Mouse (Mus musculus): ENCODE measurements at regions not wholly inside any gene's neighbourhood (a gene's known extent, or its start where the extent isn't known, plus 50 kb on each side); places are given as distances from the start of the nearest gene placed in this dataset.

DNA sequence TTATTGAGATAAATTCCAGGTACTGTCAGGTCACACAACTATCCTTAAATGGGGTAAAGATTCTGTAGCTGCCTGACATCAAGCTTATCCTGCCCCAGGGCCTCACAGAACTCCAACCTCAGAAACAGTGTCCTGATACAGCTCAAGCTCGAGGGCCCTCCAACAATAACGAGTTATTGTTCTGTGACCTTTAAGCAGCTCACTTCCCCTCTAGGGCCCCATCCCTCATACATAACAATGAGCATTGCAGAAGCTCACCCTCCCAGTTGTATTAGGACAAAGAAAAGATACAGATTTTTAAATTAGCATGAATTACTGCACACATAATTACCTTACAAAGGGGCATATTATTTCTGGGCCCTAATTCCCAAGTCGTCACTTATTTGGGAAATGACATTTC is 293.5 kb upstream of the Trpc7 start:
- DNase-seq (ENCODE audit: low spot score in 2 of 2), result no peak

GRCm38 (mm10) chr13:57186168-57186567 is 290.4 kb upstream of the Trpc7 start:
- DNase-seq (ENCODE audit: low spot score in 2 of 2), result no peak

DNA sequence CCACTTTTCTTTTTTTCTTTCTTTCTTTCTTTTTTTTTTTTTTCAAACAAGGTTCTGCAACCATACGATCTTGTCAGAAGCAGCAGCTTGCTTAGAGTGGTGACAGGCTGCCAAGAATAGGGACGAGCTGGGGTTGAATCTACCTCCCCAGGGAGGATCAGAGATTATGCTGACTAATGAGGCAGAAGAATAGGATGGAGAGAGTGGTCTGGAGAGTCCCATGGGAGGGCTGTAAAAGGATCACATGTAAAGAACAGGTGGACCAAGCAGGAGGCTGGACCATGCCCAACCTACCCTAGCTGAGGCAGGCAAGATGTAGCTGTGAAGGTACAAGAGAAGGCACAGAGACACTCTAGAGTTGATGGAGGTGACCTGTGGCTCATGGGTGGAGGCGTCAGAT is 274.4 kb upstream of the Trpc7 start:
- DNase-seq (ENCODE audit: low spot score in 2 of 2), result no peak

GRCm38 (mm10) chr13:57169621-57170020 is 273.8 kb upstream of the Trpc7 start:
- no peak for DNase-seq (ENCODE audit: low spot score in 2 of 2)

DNA sequence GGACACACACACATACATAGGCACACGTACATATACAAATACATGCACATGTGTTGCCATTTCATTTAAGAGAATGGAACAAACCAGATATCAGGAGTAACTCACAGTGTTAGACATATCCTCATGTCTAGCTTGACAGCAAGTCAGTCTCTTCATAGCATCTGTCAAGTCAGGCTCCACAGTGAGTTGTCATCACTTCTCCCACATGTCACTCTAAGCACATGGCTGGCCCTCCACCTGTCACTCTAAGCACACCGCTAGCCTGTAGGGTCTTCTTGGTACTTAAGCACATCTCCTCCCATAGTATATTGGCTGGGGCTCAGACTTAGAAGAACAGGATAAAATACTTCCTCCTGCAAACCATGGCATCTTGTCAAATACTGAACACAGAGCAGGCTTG is 269.6 kb upstream of the Trpc7 start:
- no peak for DNase-seq (ENCODE audit: low spot score in 2 of 2)

DNA sequence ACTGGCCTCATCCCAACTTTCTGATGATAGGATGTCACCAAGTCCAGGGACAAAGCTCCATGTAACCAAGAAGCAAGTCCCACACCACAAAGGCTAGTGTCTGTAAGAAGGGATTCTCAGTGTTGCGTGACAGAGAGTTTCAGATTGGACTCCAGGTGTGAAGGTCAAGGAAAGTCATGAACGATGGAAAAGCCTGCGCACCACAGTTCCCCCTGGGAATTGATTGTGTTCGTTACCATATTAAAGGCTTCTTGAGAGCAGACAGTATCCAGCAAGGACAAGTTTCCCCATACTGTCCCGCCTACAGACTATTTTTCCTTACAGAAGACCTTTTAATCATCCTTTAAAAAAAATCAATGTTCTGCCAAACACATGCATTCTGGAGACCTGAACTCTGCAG is 257.0 kb upstream of the Trpc7 start:
- no peak for DNase-seq (ENCODE audit: low spot score in 2 of 2)

- no peak for DNase-seq (ENCODE audit: low spot score in 2 of 2)
These were observed 251.8 kb upstream of the Trpc7 start for GRCm38 (mm10) chr13:57147623-57148022.

GRCm38 (mm10) chr13:57146708-57147107 is 250.9 kb upstream of the Trpc7 start:
- DNase-seq (ENCODE audit: low spot score in 2 of 2), result no peak

DNA sequence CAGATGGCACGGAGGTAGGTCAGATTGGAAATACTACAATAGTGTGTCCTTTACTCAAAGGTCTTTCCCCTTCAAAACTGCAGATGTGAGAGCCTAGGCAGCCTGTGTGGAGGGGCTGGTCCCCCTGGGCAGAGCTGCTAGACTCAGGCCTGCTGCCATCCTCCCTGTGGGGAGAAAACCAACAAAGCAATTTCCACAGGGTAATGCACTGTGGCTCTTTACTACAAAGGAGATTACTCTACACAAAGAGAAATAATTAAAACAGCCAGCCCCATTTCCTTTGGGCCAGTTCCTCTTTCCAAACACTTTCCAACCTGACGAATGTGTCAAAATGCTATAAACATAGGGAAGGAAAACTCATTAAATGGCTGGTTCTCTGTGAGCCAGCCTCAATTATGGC is 250.0 kb upstream of the Trpc7 start:
- no peak for DNase-seq (ENCODE audit: low spot score in 2 of 2)

GRCm38 (mm10) chr13:57142851-57143250 is 247.1 kb upstream of the Trpc7 start:
- DNase-seq (ENCODE audit: low spot score in 2 of 2), result no peak

DNA sequence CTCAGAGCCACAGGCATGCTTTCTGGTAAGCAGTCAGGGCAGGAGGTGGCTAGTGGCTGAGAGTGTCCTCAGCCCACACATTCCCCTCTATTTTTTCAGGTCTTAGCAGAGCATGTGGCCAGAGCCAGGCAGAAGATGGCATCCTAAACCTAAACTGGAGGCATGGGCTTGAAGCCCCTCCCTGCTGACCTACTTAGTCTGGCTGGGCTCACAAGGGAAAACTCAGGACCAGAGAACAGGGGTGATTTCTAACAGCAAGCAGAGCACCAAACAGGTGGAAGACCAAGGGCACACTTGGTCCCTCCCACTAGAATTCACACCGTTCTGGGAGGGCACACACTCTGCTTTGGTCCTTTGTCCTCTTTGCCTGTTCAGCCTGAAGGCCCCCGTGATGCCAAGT is 246.6 kb upstream of the Trpc7 start:
- DNase-seq (ENCODE audit: low spot score in 2 of 2), result no peak

DNA sequence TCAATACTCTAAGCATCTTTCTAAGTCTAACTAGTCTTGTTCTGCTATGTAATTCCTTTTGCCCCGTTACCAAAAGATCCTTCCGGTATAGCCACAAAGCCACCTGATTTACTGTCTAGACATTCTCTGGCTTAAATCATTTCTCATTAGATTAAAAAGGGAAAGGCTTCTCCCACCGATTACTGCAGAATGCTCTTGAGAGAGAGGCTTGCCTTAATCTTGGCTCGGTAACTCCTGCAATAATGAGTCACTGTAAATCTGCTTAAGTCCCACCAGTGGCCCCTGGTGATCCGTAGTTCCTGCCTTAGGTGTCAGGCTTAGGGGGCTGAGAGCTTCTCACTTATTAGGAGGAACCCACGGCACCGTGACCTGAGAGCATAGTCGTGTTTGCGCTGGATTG is 220.1 kb upstream of the Trpc7 start:
- DNase-seq (ENCODE audit: low spot score in 2 of 2), result no peak

GRCm38 (mm10) chr13:57107956-57108355 is 212.2 kb upstream of the Trpc7 start:
- no peak for DNase-seq (ENCODE audit: low spot score in 2 of 2)

DNA sequence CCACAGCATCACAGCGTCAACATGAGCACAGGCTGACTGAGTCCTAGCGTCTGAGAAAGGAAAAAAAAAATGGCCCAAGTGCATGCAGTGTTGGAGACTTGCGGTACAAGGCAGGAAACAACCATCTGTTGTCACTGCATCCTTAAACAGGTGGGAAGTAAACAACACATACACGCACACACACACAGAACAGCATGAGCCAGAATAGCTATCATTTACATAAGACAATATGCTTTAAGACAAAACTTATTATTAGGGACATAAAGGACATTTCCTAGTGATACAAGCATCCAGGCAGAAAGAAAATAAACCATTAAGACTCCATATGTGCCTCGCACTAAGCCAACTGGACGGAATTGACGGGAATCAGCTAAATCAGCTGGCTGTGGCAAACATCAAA is 203.8 kb upstream of the Trpc7 start:
- no peak for DNase-seq (ENCODE audit: low spot score in 2 of 2)

- DNase-seq (ENCODE audit: low spot score in 2 of 2), result no peak
These were observed 196.1 kb upstream of the Trpc7 start for GRCm38 (mm10) chr13:57091886-57092285.

DNA sequence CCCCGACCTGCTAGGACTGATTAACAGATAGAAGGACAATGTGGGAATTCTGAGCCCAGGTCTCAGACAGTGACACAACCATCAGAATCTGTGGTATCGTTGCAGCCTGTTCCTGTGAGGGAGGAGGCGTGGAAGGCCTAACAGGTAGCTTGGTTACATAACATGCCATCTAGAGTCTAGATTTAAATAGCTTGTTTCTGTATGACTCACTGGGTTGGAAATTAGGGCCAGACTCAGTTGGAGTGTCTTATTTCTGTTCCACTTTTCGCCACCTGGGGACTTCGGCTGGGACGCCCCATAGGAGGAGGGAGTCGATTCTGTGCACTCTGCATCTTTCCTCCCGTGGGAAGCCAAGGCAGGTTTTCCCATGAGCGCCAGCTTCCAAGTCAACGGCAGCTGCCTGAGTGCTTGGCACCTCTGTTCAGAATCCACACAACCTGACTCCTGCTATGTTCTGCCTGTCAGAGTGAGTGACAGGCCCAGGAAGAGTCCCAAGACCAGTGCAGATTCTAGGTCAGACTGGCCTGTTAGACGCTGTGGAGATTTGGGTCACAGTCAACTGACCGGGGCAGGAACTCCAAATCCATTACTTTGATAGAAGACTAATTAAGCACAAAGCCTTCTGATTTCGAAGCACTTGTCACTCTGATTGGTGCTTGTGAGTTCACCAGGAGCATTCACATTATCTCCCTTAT is 193.7 kb upstream of the Trpc7 start:
- peak; percentile 47 to 51 for DNase-seq (ENCODE audit: low spot score in 2 of 2)

GRCm38 (mm10) chr13:57087966-57088365 is 192.2 kb upstream of the Trpc7 start:
- DNase-seq (ENCODE audit: low spot score in 2 of 2), result no peak

DNA sequence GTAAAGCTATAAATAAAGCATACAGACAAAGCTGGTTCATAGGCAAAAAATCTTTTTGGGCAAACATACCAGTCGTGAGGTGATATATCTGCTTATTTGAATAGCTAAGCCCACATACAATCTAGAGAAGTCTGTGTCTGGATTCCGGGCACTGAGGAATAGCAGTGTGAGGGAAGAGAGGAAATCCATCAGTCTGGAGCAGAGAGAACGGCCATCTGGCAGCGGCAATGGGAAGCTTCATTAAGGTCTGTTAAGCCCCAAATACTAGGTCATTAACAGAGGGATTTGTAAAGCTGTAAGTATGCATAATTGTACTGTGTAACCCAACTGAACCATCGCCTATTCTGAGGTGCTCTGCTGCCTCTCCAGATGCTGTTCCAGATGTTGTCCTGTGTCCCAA is 191.6 kb upstream of the Trpc7 start:
- DNase-seq (ENCODE audit: low spot score in 2 of 2), result no peak

DNA sequence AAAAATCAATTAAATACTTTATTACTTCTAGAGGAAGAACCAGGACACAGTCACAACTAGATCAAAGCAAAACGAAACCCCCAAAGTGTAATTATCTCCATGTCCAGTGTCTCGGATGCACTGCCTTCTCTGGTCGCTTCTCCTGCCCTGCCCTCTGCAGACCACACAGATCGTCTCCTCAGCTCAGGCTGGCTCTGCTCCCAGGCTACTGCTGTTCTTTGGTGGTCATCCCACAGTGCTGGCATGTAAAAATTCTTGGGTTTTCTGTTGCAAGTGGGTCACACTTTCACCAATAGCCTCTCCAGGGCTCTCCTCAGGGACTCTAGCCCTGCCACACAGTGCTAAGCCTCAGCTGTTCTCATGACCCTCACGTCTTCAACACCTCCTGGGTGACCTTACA is 188.0 kb upstream of the Trpc7 start:
- no peak for DNase-seq (ENCODE audit: low spot score in 2 of 2)

DNA sequence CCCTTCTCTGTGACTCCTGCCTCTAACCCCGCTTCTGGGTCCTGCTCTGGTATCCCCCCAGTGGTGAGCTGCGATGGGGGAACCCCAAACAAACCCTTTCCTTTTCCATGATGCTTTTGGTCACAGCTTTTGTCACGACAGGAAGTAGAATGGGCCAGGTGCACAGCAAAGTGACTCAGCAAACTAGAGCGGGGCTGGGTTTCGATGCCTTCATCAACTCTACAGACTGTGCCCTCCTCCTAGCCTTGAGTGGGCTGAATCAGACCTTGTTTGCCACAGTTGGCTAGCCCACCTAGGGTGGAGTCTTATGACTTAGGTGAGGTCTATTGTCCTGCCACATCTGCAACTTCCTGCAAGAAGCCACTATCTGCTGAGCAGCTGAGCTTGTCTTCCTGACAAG is 174.7 kb upstream of the Trpc7 start:
- no peak for DNase-seq (ENCODE audit: low spot score in 2 of 2)

GRCm38 (mm10) chr13:57061656-57062055 is 165.9 kb upstream of the Trpc7 start:
- DNase-seq (ENCODE audit: low spot score in 2 of 2), result no peak

GRCm38 (mm10) chr13:57061074-57061473 is 165.3 kb upstream of the Trpc7 start:
- no peak for DNase-seq (ENCODE audit: low spot score in 2 of 2)

GRCm38 (mm10) chr13:57056786-57057185 is 161.0 kb upstream of the Trpc7 start:
- DNase-seq (ENCODE audit: low spot score in 2 of 2), result peak; percentile 10 to 11

Measured in right cerebral cortex, adult 2 months (tissue).